Mouse (Mus musculus) neutrophil, adult 5-6 weeks (primary cell): ENCODE results near the gene S100a1. TPM values are rescaled to one million over a fixed set of nuclear protein-coding genes. Genes with fewer than 3 reads are reported as not detected.
A peak's percentile ranks its signal among the peaks of the same experiment; 100 is the strongest.

Source experiments
- ATAC-seq: fragments of 151-379, 151-347 bp; 2 replicates; pipeline ENCODE4 v1.8.0; 2017; ENCODE audit warnings: mild to moderate bottlenecking, moderate TSS enrichment; ENCODE audit not compliant: insufficient number of reproducible peaks, poor library complexity, low FRiP score, severe bottlenecking; ENCODE audit errors: extremely low read depth
- total RNA-seq: library from RNA; stranded (forward); fragments of 200-1000 nt; gene quantifications from 2 replicates; pipeline ENCODE4 v1.2.3, GENCODE M21; 2017

The S100a1 gene
- total RNA-seq, 1 experiment from 2014 or later, result 11.2 TPM

DNA sequence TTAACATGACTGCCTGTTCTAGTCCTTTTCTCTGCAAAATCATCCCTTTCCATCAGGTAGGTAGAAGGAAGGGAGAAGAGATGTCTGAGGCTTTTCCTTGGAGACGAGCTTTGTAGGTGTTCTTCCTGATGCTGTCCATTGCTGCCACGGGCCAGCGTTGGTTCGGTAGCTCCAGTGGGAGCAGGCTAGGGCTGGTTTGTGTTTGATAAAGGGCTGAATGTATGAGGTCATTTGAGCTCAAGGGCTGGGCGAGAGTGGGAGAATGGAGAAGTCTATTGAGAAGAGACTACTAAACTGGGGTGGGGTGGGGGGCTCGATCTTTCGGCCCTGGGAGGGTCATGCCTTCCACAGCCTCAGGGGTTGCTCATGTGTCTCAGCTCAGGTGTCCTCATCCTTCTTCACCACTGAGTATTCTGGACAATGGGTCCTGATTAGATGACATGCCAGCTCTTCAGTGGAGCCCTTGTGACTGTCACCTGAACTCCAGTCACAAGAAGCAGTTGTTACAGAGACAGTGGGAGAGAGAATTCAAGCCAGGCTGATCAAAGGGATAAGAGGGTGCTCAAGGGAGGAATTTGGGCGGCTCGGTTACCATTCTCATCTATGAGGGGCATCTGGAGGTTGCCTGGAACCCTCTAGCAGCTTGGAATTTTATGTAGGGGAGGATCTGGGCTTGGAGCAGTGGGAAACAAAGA is 1.1 kb downstream of the S100a1 start:
- ATAC-seq, result no peak

DNA sequence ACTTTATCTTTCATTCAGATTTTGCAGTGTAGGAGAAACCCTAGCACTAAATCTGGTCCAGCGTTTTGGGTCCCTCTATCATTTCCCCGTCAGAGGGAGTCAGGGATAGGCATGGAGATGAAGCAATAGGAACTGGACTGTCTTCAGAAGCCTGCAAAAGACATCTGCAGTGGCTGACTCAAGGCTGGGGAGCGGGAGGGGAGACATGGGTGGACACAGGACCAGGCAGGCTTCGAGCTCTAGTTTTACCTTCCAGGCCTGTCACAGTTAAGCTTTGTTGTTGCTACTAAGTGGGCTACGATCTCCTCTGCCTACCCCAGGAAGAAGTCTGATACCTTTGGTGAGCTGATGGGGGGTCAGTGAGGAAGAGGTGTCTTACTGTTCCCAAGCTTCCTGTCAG is 1.9 kb downstream of the S100a1 start:
- ATAC-seq, result no peak

DNA sequence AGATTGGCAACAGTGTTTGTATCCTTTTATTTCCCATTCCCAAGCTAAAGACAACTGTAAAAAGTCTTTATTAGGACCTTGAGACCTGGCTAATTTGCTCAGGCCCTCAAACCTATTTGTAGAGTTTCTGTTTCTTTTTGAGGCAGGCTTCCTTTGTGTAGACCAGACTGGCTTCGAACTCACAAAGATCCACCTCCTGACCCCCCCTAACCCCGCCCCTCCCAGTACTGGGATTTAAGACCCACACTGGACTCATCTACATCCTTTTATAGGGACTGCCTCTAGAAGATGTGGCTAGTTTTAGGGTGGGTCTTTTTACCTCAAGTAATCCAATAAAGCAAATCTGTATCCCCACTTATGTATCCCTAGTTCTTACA is 4.5 kb downstream of the S100a1 start:
- ATAC-seq, result no peak

GRCm38 (mm10) chr3:90508950-90509746 is 5.0 kb downstream of the S100a1 start, which contains the start of gene Chtop:
Gene Chtop, minus strand, starts transcription at chr3:90509498.
- ATAC-seq, result peak; percentile 96

DNA sequence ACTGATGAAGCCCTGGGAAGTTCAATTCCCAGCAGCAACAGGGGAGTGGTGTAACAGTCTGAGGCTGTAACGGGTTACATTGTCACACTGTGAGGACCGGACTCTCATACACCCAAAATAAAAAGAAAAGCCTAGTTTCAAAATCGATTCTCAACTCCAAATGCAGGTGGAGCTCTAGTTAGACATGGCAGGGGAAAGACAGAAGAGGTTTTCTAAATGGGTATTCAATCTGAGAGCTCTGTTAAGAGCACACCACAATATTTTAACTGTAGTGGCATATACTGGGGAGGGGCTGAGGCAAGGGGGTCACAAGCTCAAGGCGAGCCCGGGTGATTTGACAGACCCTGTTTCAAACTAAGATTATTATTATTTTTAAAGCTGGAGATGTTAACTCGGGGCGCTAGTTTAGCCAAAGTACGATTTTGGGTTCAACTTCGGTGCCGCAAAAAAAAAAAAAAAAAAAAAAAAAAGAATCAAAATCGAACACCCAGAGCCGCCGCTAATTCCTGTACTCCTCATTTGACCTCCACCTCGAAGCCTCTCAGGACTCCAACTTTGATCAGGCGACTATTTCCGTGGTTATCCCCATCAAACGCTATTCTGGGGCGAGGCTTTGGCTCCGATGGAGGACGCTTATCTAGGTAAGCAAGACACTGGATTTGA is 5.8 kb downstream of the S100a1 start:
- ATAC-seq, result no peak

DNA sequence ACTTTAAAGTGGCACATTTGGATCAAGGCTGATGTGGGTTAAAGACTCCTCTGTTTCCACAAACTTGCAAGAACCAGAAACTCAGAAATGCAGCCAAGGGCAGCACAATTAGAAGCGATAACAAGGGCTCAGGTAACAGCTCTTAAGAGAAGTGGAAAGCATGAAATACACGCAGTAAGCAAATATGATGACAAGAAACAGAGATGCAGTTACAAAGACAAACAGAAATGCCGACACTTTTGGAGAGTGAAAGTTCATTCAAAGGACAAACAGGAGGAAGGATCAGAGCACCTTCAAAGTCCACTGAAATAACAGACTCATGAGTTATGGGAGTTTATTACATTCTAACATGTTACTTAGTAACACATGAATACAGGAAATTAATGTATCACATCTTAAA is 7.8 kb downstream of the S100a1 start:
- no peak for ATAC-seq

- ATAC-seq, result no peak
These were observed 9.0 kb downstream of the S100a1 start for GRCm38 (mm10) chr3:90505216-90505615.

DNA sequence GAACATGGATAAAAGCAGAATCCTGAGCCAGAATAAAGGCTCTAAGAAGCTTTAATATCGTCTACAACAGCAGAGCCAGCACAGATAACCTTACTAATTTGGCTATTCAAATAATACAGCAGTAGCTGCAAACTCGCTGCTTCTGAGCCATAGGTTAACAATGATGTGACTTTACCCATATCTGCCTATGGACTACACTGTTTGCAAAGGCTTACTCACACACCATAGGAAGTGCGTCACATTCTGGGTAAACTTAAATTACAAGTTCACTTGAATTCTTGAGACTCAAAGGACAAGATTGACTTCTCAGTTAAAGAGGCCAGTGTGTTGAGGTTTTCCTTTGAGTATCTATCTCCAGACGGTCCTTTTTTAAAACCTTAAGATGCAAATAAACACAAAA is 10.7 kb downstream of the S100a1 start:
- no peak for ATAC-seq

- ATAC-seq, result no peak
These were observed 16.6 kb downstream of the S100a1 start for GRCm38 (mm10) chr3:90497597-90497996.

- no peak for ATAC-seq
These were observed 18.2 kb downstream of the S100a1 start for GRCm38 (mm10) chr3:90495850-90496525.

GRCm38 (mm10) chr3:90493831-90494540 is 20.2 kb downstream of the S100a1 start:
- ATAC-seq, result no peak

- ATAC-seq, result no peak
These were observed 22.8 kb downstream of the S100a1 start for GRCm38 (mm10) chr3:90491350-90491749.

GRCm38 (mm10) chr3:90490696-90491256 is 23.4 kb downstream of the S100a1 start, which contains the start of gene Snapin:
Gene Snapin, minus strand, starts transcription at chr3:90491033.
- ATAC-seq, result peak; percentile 98

- ATAC-seq, result no peak
These were observed 25.6 kb downstream of the S100a1 start for GRCm38 (mm10) chr3:90488576-90488975.

DNA sequence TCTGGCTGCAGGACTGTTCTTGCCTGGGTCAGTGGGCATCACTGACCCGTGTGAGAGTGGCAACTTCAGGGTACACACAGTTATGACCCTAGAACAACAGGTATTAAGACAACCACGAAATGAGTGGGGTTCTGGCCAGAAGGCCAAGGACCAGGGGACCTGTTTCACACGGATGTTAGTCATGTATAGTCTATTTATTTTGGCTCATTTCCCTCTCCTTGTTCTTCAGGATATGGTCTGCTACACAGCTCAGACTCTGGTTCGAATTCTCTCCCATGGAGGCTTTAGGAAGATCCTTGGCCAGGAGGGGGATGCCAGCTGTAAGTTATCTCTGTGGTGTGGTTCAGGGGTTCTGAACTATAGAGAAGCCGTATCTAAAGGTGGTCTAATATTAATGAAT is 27.2 kb downstream of the S100a1 start:
- ATAC-seq, result no peak

DNA sequence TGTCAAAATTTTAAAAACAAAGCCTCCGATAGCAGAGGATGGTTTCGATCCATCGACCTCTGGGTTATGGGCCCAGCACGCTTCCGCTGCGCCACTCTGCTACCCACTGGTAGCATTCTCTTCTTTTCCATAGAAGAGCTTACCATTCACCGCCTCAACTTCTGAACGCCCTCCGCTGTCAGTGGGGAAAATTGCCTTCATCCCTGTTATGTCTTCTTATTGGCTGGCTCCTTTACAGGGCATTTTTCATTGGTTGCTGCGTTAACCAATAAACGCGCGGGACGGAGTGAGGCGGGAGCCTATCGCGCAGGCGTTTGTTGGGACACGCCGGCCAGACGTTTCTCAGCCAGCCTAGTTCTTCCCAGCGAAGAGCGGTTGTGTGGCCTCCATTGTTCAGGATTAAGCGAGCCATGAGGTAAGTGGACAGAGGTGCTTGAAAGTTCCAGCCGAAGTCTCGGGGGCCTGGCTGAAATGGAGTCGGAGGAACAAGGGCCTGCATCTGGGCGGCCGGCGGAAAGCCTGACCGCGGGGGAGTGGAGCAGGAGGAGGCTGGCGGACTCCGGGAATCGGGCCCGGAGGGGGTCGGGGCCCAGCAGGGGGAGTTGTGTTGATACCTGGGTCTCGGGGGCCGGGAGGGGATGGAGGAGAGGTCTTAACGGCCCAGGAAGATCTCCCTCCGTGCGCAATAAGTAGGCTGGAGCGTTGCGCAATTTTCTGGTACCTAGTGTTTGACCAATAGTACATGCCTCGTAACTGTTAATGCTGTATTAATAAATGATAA is 38.2 kb downstream of the S100a1 start, which contains the start of gene Ilf2:
Ilf2 (plus strand) TSS at position 296 of the 781 bp plus-strand sequence.
- ATAC-seq, result peak; percentile 99

DNA sequence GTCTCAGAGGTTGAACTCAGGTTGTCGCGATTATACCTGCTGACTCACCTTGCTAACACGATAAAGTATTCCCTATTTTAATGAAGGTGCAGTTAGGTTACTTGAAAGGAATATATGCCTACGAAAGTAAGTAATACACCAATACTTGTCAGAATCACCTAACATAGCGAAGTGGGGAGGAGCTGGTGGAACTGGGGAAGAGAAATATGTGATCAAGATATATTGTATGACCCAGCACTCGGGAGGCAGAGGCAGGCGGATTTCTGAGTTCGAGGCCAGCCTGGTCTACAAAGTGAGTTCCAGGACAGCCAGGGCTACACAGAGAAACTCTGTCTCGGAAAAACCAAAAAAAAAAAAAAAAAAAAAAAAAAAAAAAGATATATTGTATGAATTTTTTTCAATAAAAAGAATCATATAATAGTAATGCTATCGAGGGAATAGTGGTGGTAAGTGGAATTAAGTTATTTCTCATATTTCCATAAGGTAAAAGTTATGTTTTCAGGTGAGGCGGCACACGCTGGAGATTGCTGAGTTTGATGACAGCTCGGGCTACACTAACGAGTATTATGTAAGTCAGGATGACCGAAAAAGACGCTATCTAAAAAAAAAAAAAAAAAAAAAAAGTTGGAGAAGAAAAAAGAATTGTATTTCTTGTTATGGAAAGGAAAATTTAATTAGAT is 38.9 kb downstream of the S100a1 start:
- no peak for ATAC-seq
